Mouse (Mus musculus): Measurements from ENCODE around the gene Ttll5. TPM values are rescaled to one million over a fixed set of nuclear protein-coding genes. Genes with fewer than 3 reads are reported as not detected.
A peak's percentile ranks its signal among the peaks of the same experiment; 100 is the strongest.

The Ttll5 gene
- polyA plus RNA-seq, 1 experiment from 2014 or later = 15.9 TPM

DNA sequence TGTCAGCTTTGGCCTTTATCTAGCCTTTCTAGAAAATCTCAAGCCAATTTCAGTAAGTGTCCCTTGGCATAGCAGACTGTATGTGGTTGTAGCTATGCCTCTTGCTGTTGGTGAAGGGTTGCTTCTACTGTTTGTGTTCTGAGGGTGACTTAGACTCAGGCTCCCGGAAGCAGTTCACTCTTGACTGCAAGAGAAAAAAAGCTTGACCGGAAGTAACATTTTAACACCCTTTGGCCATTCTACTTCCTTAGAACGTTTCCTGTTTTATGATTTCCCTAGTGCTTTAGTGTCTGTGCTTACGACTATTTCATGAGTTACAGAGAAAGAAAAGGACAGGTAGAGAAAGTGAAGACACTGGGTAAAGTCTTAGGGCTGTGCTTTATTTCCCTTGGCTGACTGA is 161.1 kb downstream of the Ttll5 start:
- no peak for ATAC-seq
- 87% methylated on average over 4 of the region's 4 CpGs for WGBS

DNA sequence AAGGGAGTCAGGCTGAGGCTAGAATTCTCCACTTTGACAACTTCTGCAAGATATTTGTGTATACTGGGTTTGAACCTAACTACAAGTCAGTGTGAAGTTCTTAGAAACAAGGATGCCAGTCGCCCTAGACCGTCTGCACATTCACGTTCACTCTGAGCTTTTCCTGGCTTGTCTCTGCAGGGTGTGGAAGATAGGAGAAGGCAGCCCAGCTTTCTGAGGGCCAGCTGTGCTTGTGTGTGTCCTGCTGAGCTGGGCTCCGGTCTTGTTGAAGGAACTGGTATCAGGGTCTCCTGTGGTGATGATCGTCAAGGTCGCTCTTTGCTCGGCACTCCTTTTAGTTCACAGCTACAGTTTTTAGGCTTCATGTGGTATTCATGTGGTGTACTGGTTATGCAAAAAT is 161.6 kb downstream of the Ttll5 start:
- Histone ChIP-seq H3K36me3 (ENCODE audit: control insufficient read depth, insufficient read depth) (no peaks in the 10 kb centered on the region), H3K9ac (replicated peaks; ENCODE audit: low read depth, low read length) (no peak overlapping the region), H3K4me3 (replicated peaks; ENCODE audit: low read length) (no peak overlapping the region), H3K4me1 (replicated peaks; ENCODE audit: control insufficient read depth, insufficient read depth, low read length) (peaks cover 16% of the 10 kb centered on the region), H3K9me3 (ENCODE audit: control insufficient read depth, low read length) (no peaks in the 10 kb centered on the region), H3K4me2 (ENCODE audit: low read length) (no peak overlapping the region), H3K27ac (ENCODE audit: low read length) (no peak overlapping the region), H3K27me3 (replicated peaks; ENCODE audit: control insufficient read depth, insufficient read depth, low read length) (no peaks in the 10 kb centered on the region)
- WGBS = 78% methylated on average over 7 of the region's 7 CpGs
- ATAC-seq = no peak

More for the DNA sequence above, 161.1 kb downstream of the Ttll5 start:
- no peaks in the 10 kb centered on the region for H3K9me3 ChIP-seq (ENCODE audit: control insufficient read depth, low read length)
- peaks cover 15% of the 10 kb centered on the region for H3K4me1 ChIP-seq (replicated peaks; ENCODE audit: control insufficient read depth, insufficient read depth, low read length)
- H3K9ac ChIP-seq (replicated peaks; ENCODE audit: low read depth, low read length) = no peak overlapping the region
- no peaks in the 10 kb centered on the region for H3K27me3 ChIP-seq (replicated peaks; ENCODE audit: control insufficient read depth, insufficient read depth, low read length)
- no peak overlapping the region for H3K27ac ChIP-seq (ENCODE audit: low read length)
- no peaks in the 10 kb centered on the region for H3K36me3 ChIP-seq (ENCODE audit: control insufficient read depth, insufficient read depth)
- H3K4me3 ChIP-seq (replicated peaks; ENCODE audit: low read length) = no peak overlapping the region
- H3K4me2 ChIP-seq (ENCODE audit: low read length) = no peak overlapping the region

DNA sequence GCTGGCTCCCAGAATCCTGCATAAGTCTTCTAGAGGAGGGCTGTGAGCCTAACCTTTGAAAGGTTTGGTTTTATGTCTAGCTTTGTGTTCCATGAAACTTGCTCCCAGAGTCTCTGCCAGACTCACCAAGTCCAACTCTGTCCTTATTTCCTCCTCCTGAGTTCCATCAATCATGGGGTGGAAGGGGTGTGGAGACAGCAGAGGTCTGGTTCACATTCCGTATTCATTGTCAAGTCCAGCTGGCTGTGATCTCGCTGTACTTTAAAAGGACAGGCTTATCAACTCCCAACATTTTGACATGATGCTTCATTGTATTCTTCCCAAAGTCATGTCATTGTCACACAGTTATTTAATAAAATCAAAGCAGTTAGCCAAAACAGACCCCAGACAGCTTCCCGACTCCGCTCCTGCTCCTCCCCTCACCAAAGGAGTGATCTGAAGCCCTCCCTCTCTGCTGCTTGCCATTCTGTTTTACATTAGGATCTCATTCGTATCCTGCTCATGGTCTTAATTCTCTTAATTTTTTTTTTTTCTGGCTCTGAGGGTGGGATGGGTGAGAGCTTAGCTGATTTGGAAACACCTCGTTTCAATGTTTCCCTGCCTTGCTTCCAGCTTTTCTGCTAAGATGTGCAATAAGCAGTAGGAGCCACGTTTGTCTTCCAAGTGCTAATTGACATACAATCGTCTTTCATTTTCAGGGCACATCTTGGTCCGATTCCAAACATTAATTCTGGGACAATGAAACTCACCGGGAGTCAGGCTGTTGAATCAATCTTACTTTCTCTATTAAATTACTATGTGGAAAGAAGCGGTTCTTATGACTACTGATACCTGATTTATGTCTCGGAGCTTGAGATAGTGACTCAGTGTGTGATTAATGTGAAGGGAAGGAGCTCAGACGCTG is 162.3 kb downstream of the Ttll5 start:
- peak; percentile 43 for ATAC-seq
- H3K27ac ChIP-seq (ENCODE audit: low read length) = peak overlapping the region; percentile 53
- no peaks in the 10 kb centered on the region for H3K9me3 ChIP-seq (ENCODE audit: control insufficient read depth, low read length)
- no peak overlapping the region for H3K4me3 ChIP-seq (replicated peaks; ENCODE audit: low read length)
- H3K4me2 ChIP-seq (ENCODE audit: low read length) = peak overlapping the region; percentile 30
- peaks cover 17% of the 10 kb centered on the region for H3K4me1 ChIP-seq (replicated peaks; ENCODE audit: control insufficient read depth, insufficient read depth, low read length)
- 18% methylated on average over 13 of the region's 13 CpGs for WGBS
- no peaks in the 10 kb centered on the region for H3K36me3 ChIP-seq (ENCODE audit: control insufficient read depth, insufficient read depth)
- H3K9ac ChIP-seq (replicated peaks; ENCODE audit: low read depth, low read length) = no peak overlapping the region
- H3K27me3 ChIP-seq (replicated peaks; ENCODE audit: control insufficient read depth, insufficient read depth, low read length) = no peaks in the 10 kb centered on the region

DNA sequence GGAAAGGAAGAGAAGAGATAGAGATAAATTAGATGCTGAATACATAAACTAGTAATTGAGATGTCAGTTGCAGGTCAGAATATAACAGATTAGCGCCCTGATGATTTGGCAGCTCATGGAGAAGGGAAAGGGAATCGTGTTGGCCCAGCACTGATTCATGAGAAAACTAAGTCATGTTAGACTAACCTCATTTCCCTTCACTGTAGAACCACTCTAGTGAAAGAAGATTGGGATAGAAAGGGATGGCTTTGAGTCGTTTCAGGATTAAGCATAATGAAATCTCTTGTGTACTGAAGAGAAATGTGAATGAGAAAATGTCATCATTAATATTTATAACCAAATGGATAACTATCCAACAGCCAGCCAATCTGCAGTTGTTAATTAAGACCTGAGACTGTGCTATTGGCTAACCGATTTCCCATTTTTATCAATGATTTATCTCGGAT is 163.0 kb downstream of the Ttll5 start:
- peak overlapping the region; percentile 53 for H3K27ac ChIP-seq (ENCODE audit: low read length)
- peak; percentile 67 for ATAC-seq
- WGBS = 40% methylated on average over 5 of the region's 5 CpGs

DNA sequence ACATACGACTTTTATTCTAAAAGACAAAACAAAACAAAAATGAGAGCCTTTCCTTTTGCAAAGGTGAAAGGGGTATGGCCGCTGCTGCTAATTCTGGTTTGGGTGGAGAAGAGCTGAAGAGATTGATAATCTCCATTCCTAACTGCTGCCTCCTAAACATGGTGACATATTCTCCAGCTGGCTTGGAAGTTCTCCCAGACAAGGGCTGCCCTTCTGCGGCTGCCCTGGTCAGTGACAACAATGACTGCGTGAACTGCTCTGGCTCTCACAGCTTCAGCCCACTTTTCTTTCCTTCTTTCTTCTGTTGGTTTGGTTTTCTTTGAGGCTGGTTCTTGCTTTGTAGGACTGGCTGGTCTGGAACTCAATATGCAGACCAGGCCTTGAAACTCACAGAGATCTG is 163.7 kb downstream of the Ttll5 start:
- Histone ChIP-seq H3K4me2 (ENCODE audit: low read length) (no peak overlapping the region), H3K36me3 (ENCODE audit: control insufficient read depth, insufficient read depth) (no peaks in the 10 kb centered on the region), H3K9ac (replicated peaks; ENCODE audit: low read depth, low read length) (no peak overlapping the region), H3K4me1 (replicated peaks; ENCODE audit: control insufficient read depth, insufficient read depth, low read length) (peaks cover 21% of the 10 kb centered on the region), H3K4me3 (replicated peaks; ENCODE audit: low read length) (no peak overlapping the region), H3K27ac (ENCODE audit: low read length) (no peak overlapping the region), H3K9me3 (ENCODE audit: control insufficient read depth, low read length) (no peaks in the 10 kb centered on the region), H3K27me3 (replicated peaks; ENCODE audit: control insufficient read depth, insufficient read depth, low read length) (no peaks in the 10 kb centered on the region)
- no peak for ATAC-seq
- 89% methylated on average over 4 of the region's 4 CpGs for WGBS

More for the DNA sequence above, 163.0 kb downstream of the Ttll5 start:
- H3K4me2 ChIP-seq (ENCODE audit: low read length) = peak overlapping the region; percentile 30
- H3K4me3 ChIP-seq (replicated peaks; ENCODE audit: low read length) = no peak overlapping the region
- peaks cover 21% of the 10 kb centered on the region for H3K4me1 ChIP-seq (replicated peaks; ENCODE audit: control insufficient read depth, insufficient read depth, low read length)
- no peaks in the 10 kb centered on the region for H3K36me3 ChIP-seq (ENCODE audit: control insufficient read depth, insufficient read depth)
- no peaks in the 10 kb centered on the region for H3K9me3 ChIP-seq (ENCODE audit: control insufficient read depth, low read length)
- no peak overlapping the region for H3K9ac ChIP-seq (replicated peaks; ENCODE audit: low read depth, low read length)
- H3K27me3 ChIP-seq (replicated peaks; ENCODE audit: control insufficient read depth, insufficient read depth, low read length) = no peaks in the 10 kb centered on the region

DNA sequence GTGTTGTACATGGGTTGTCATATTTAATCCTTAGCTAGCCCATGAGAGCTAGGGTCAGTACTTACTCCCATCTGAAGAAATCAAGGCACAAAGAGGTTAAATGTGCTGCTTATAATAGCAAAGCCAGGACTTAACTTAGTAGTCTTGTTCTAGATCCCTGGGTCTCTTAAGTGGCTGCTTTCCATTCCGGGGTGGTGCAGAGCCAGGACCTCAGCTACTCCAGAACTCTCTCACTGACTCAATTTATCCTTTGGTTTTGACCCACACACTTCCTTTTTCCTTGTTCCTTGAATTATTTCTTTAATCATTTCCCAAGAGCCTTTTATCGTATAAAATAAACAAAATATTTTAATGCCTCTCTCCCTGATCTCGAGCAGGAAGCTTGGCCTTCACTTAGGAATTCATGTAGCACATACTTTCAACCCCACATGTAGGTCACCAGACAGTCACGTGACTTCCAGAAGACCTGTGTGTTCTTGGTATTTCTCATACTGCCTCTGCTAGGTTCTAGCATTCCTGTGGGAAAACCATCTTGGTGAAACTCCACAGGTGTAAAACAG is 164.4 kb downstream of the Ttll5 start:
- H3K9ac ChIP-seq (replicated peaks; ENCODE audit: low read depth, low read length) = no peak overlapping the region
- 95% methylated on average over 4 of the region's 4 CpGs for WGBS
- H3K36me3 ChIP-seq (ENCODE audit: control insufficient read depth, insufficient read depth) = no peaks in the 10 kb centered on the region
- H3K9me3 ChIP-seq (ENCODE audit: control insufficient read depth, low read length) = no peaks in the 10 kb centered on the region
- ATAC-seq = no peak
- no peak overlapping the region for H3K4me2 ChIP-seq (ENCODE audit: low read length)
- H3K4me1 ChIP-seq (replicated peaks; ENCODE audit: control insufficient read depth, insufficient read depth, low read length) = peaks cover 21% of the 10 kb centered on the region
- H3K27ac ChIP-seq (ENCODE audit: low read length) = no peak overlapping the region
- no peaks in the 10 kb centered on the region for H3K27me3 ChIP-seq (replicated peaks; ENCODE audit: control insufficient read depth, insufficient read depth, low read length)
- no peak overlapping the region for H3K4me3 ChIP-seq (replicated peaks; ENCODE audit: low read length)

DNA sequence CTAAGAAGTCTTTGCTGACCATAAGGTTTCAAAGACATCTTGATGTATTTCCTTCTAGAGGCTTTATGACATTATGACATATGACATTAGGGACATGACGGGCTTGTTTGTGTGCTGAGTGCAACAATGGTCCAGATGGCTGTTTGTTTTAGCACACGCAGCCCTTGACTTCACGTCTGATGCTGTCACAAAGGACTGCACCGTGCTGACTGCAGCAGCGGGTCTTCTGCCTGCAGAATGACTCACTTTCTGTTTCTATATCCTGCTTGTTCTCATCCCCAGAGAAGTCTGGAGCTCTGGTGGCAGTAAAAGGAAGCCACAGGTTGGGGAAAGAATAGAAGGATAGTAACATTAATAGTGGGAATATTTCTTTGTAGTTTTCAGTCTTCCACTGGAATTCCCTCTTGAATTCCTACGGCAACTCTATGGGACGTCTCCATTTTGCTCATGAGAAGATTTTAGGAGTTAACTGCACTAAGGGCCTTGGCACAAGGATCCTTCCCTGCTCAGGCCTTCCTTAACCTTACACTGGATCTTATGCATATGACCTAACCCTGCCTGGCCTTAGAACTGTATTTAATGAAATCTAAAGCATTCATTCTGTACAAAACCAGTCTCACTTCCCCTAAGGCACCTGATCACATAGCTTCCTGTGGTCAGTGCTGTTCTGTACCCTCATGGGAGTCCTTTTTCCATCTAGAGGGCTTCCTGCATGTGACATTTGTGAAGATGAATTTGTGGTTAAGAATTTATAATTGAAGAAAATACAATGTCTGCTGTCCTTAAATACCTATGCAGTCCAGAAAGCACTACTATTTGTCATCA is 167.8 kb downstream of the Ttll5 start:
- Histone ChIP-seq H3K4me2 (ENCODE audit: low read length) (no peak overlapping the region), H3K36me3 (ENCODE audit: control insufficient read depth, insufficient read depth) (no peaks in the 10 kb centered on the region), H3K4me3 (replicated peaks; ENCODE audit: low read length) (no peak overlapping the region), H3K9me3 (ENCODE audit: control insufficient read depth, low read length) (no peaks in the 10 kb centered on the region), H3K9ac (replicated peaks; ENCODE audit: low read depth, low read length) (no peak overlapping the region), H3K27ac (ENCODE audit: low read length) (no peak overlapping the region), H3K27me3 (replicated peaks; ENCODE audit: control insufficient read depth, insufficient read depth, low read length) (no peaks in the 10 kb centered on the region), H3K4me1 (replicated peaks; ENCODE audit: control insufficient read depth, insufficient read depth, low read length) (peaks cover 9% of the 10 kb centered on the region)
- 51% methylated on average over 7 of the region's 7 CpGs for WGBS
- no peak for ATAC-seq

DNA sequence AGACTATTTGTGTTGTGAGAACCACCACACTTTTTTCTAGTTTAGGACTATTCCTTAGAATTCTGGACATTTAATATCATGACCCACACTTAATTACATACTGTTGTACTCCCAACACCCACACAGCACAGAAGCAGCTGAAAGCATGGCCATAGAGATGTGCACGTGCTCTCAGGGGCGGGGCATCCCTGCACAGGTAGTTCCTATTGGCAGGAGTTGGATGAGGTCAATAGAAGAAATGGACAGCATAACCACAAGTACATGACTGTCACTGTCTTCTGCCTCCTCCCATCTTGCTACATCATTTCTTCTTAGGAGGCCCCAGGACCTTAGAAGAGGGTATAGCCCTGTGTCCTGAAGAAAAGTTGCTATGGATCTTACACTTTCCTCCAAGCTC is 168.4 kb downstream of the Ttll5 start:
- peaks cover 6% of the 10 kb centered on the region; the same call in 1 of the 2 replicates for H3K4me1 ChIP-seq (replicated peaks; ENCODE audit: control insufficient read depth, insufficient read depth, low read length)
- no peaks in the 10 kb centered on the region for H3K36me3 ChIP-seq (ENCODE audit: control insufficient read depth, insufficient read depth)
- 84% methylated on average over 2 of the region's 2 CpGs for WGBS
- H3K9ac ChIP-seq (replicated peaks; ENCODE audit: low read depth, low read length) = no peak overlapping the region
- H3K4me3 ChIP-seq (replicated peaks; ENCODE audit: low read length) = no peak overlapping the region
- H3K9me3 ChIP-seq (ENCODE audit: control insufficient read depth, low read length) = no peaks in the 10 kb centered on the region
- no peak for ATAC-seq
- H3K27me3 ChIP-seq (replicated peaks; ENCODE audit: control insufficient read depth, insufficient read depth, low read length) = no peaks in the 10 kb centered on the region
- H3K4me2 ChIP-seq (ENCODE audit: low read length) = no peak overlapping the region
- no peak overlapping the region for H3K27ac ChIP-seq (ENCODE audit: low read length)

DNA sequence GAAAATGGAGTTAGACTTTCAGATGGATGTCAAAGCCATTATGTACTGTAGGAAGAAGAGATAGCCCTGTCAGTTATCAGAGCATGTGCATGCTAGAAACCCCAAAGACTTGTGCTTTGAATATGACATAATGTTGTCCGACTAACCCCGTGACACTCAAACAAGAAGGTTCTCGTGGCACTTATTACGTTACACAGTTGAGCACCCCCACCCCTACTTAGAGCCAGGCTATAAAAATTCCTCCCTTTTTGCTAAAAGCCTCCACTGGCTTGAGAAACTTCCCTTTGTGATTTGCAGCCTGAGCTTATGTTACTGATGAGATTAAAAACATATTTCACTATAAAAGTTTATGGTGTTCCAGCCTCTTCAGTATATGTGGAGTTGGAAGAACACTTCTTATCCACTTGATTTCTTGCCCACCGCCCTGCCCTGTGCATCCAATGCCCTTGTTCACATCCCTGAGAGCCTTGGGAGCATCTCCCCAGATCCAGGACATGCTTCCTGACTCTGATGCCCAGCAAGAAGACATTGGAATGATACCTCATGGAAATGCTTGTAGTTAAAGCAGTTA is 169.4 kb downstream of the Ttll5 start:
- H3K9me3 ChIP-seq (ENCODE audit: control insufficient read depth, low read length) = no peaks in the 10 kb centered on the region
- no peak overlapping the region for H3K27ac ChIP-seq (ENCODE audit: low read length)
- ATAC-seq = no peak
- H3K36me3 ChIP-seq (ENCODE audit: control insufficient read depth, insufficient read depth) = no peaks in the 10 kb centered on the region
- H3K9ac ChIP-seq (replicated peaks; ENCODE audit: low read depth, low read length) = no peak overlapping the region
- peaks cover 6% of the 10 kb centered on the region; the same call in 1 of the 2 replicates for H3K4me1 ChIP-seq (replicated peaks; ENCODE audit: control insufficient read depth, insufficient read depth, low read length)
- H3K4me2 ChIP-seq (ENCODE audit: low read length) = no peak overlapping the region
- H3K27me3 ChIP-seq (replicated peaks; ENCODE audit: control insufficient read depth, insufficient read depth, low read length) = no peaks in the 10 kb centered on the region
- WGBS = 93% methylated on average over 5 of the region's 5 CpGs
- no peak overlapping the region for H3K4me3 ChIP-seq (replicated peaks; ENCODE audit: low read length)

All from forebrain, embryonic 16.5 days (tissue).